Mouse (Mus musculus) neutrophil, adult 65 days (primary cell): ENCODE results near the gene F8. TPM values are rescaled to one million over a fixed set of nuclear protein-coding genes. Genes with fewer than 3 reads are reported as not detected.

Experiments
- total RNA-seq: library from RNA; stranded (reverse); gene quantifications from 2 replicates; pipeline ENCODE4 v1.2.4, GENCODE M21; 2023

F8 gene
- 0.05 and 0.28 TPM in 2 replicates for total RNA-seq

DNA sequence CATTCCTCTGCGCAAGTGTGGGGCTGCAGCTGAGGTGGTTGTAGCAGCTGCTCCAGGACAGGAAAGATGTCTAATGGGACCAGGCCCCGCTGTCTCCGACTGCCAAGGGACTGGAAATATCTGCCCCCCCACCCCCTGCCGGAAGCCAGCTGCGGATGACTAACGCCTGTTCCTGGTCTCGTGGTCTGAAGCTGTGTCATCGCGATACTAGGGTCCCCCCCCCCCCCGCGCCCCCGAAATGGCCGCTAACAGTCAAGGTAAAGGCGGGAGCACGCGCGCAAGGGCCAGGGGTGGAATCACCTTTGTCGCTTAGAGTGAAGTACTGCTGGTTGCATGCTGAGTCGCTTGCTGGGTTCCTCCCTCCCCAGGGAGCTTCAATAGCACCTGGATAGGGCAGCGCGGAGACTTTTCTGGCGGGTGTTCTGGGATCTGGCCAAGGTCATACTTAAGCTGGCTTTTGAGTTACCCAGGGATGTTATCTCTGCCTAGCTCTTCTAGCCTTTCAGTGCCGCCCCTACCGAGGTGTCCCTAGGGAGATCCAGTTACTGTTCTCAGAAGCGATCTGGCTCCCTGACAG is at the start of gene F8, which contains the start of gene Fundc2:
Gene F8, minus strand, starts transcription at position 421 of the 577 bp plus-strand sequence.
Gene Fundc2, plus strand, starts transcription at position 205 of the 577 bp plus-strand sequence.

DNA sequence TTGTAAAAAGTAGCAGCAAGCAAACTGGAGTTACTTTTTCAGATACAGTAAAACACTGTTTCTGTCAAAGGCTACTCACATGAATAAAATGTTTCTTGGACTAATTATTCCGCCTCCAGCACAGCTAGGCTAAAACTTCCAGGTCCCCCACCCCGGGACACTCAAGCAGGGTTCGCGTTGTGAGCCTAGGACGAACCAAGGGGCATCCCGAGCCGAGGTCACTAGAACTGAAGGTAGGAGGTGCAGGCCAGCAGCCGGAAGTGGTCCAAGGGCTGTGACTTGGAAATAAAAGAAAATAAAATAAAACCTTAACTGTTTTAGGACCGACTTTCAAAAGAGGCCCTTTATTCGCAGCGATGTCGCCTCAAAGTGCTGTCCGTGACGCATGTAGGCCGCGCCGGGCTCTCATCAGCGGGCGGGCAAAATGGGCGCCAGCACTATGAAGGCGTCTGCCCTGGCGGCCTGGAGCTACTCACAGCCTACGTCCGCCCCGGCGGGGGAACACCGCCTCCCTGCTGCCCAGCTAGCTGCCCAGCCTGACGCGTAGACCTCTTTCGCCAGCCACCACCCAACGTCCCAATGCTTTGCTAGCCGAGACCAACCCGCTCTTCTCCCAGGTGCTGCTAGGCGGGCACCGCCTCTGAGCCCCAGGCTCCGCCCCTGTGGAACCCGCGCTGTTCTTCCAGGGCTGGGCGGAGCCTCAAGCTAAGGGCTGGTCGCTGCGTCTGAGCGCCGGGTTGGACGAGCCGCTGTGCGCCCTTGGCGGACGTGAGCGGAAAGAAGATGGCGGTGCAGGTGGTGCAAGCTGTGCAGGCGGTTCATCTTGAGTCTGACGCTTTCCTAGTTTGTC is 33.7 kb upstream of the F8 start, which contains the start of the genes Cmc4, Mtcp1 and Brcc3:
Gene Cmc4, minus strand, starts transcription at position 649 of the 850 bp plus-strand sequence.
Gene Mtcp1, minus strand, starts transcription at position 653 of the 850 bp plus-strand sequence.
Gene Brcc3, plus strand, starts transcription at position 693 of the 850 bp plus-strand sequence.

DNA sequence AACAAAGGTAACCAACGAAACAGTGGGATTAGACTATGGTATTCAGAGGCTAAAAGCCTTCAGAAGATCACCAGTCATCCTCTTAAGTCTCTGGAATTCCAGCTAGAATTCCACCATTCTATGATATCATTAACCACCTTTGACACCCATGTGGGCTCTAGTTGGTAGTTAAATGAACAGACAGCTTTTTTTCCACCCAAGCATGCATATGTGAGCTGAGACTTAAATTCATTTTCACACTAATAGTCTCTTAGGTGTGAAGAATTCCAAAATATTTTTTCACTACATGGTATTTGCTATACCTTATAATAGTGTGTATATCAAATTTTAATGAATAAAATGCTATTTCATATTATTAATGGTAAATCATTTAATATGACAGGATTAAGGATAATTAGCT is 218.7 kb downstream of the F8 start, which contains the start of gene Smim9:
Gene Smim9, minus strand, starts transcription at position 101 of the 400 bp plus-strand sequence.

DNA sequence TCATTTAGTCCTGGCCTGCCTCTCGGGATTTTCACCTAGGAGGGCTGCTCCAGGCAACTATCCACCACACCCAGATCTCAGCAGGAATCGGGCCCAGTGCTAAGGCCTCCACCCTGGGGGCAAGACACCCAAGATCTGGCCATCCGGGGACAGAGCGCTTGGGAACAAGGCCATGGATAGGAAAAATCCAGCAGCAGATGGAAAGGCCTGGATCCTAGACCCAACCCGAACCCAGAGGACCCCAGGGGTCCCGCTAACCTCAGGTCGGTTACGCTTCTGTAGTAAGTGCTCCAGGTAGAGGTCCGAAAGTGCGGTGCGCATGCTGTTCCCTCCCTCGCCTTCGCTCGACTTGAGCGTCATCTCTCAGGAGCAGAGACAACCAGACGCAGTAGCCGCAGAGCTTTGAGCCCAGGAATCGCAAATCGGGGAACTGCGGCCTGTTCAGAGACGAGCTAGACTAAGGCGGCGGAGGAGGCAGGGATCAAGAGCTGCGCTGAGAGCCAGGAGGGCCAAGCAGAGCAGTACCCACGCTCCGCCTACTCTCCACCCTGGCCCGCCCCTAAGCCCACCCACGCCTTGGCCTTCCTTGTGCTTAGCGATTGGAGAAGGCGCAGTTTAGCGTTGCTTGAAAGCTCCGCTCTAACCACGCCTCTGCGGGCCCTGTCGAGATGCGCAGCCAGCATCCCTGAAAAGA is 251.8 kb downstream of the F8 start, which contains the start of gene Mpp1:
Gene Mpp1, minus strand, starts transcription at position 550 of the 694 bp plus-strand sequence.

Other genes with a start within 250 kb of the F8 start
- not detected in 2 replicates for gene Smim9, start 218.8 kb downstream of the F8 start, total RNA-seq
- 9.8 and 11.9 TPM in 2 replicates for gene Fundc2, start 216 bp downstream of the F8 start, total RNA-seq
- gene Cmc4, start 34.0 kb upstream of the F8 start, total RNA-seq = 4.1 and 4.2 TPM in 2 replicates
- gene Mtcp1, start 34.0 kb upstream of the F8 start, total RNA-seq = 5.5 and 7.0 TPM in 2 replicates
- 14.6 and 15.1 TPM in 2 replicates for gene Brcc3, start 34.0 kb upstream of the F8 start, total RNA-seq
- 54.1 and 56.1 TPM in 2 replicates for gene Vbp1, start 131.7 kb upstream of the F8 start, total RNA-seq
- not detected in 2 replicates for gene Rab39b, start 195.6 kb upstream of the F8 start, total RNA-seq